ENCODE assay signal across 7 mouse cellular contexts in the genomic region with DNA sequence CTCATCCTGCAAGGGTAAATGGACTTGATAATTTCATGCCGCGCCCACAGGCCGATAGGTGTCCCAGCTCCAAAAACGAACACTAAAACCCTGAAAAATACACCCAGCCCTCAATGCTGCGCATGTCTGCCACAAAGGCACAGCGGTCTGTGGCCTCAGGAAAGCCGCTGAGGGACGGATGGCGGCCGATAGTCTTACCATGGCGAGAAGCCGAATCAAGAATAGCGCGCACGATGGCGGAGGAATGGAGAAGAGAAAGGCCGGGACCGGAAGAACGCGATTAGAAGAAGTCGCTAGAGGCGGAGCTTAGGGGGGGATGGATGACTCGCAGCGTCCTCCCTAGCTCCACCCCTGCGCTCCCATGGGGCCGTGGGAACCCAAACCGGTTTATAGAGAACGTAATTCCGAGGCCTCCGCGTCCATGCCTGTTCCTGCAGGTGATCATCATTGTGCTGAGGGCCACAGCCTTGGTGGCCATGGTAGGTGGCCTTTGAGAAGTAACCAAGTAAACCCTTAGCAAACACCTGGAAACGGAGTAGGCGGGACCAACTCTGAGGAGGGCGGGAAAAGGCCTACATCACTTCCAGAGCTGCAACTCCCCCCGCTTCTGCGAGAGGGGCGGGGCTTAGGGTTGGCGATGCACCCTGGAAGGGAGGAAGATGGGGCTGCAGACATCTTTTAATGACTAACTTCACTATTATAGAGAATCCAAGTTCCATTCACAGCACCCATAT. TPM values are rescaled to one million over a fixed set of nuclear protein-coding genes. Genes with fewer than 3 reads are reported as not detected.
DNase-seq lines count a peak whose midpoint lies in the region; ATAC-seq and TF ChIP-seq lines count a peak whose summit lies in the region.

A gene (minus strand): TSS at position 476 of the 734 bp plus-strand sequence.

- H3K9me3 ChIP-seq in intestine, postnatal 0 days (ENCODE audit: control insufficient read depth), result no peaks in the 10 kb centered on the region
- H3K9me3 ChIP-seq in midbrain, embryonic 12.5 days, result no peaks in the 10 kb centered on the region

- intact Hi-C loops in left cerebral cortex, postnatal 4 days (cut with DNase I), result loop anchor here (10.0 kb wide), 1 partner anchor 460 kb away; no protein-coding TSS in a partner anchor

- no peaks in the 10 kb centered on the region for H3K36me3 ChIP-seq in intestine, postnatal 0 days (ENCODE audit: control insufficient read depth, insufficient read depth)
- H3K36me3 ChIP-seq in midbrain, embryonic 12.5 days, result peaks cover 12% of the 10 kb centered on the region
- peaks cover 13% of the 10 kb centered on the region for H3K36me3 ChIP-seq in small intestine, adult 2 months (ENCODE audit: control insufficient read depth, insufficient read depth, low read length)

- WGBS in intestine, postnatal 0 days, result 18% methylated on average over 38 of the region's 38 CpGs
- 15% methylated on average over 38 of the region's 38 CpGs for WGBS in midbrain, embryonic 12.5 days
- 5% methylated on average over 35 of the region's 38 CpGs for WGBS in small intestine, adult 2 months

- peak; percentile 27; the same call in 1 of the 2 replicates for TF ChIP-seq CTCF in intestine, postnatal 0 days (IDR thresholded peaks at IDR 0.05; ENCODE audit: low read depth)
- peak; percentile 20; the same call in 1 of the 2 replicates for TF ChIP-seq CTCF in small intestine, adult 2 months (IDR thresholded peaks at IDR 0.05; ENCODE audit: extremely low read depth, insufficient read length, insufficient replicate concordance, low read depth, low read length)

- peak within 1 kb of the TSS; percentile 61 for H3K4me2 ChIP-seq in intestine, postnatal 0 days (replicated peaks; ENCODE audit: low read depth)
- peak within 1 kb of the TSS; percentile 67 for H3K4me2 ChIP-seq in midbrain, embryonic 12.5 days (replicated peaks)

- ATAC-seq in intestine, postnatal 0 days, result peak; percentile 95
- peak; percentile 96 for ATAC-seq in midbrain, embryonic 12.5 days (ENCODE audit: low FRiP score, low read depth)

- no peaks in the 10 kb centered on the region for H3K27me3 ChIP-seq in intestine, postnatal 0 days (replicated peaks; ENCODE audit: control insufficient read depth, insufficient read depth, low read length)
- no peaks in the 10 kb centered on the region for H3K27me3 ChIP-seq in midbrain, embryonic 12.5 days
- no peaks in the 10 kb centered on the region for H3K27me3 ChIP-seq in small intestine, adult 2 months (ENCODE audit: control insufficient read depth, insufficient read depth, low read length)

- peak; percentile 88 for DNase-seq in adrenal gland, adult 8-10 months
- DNase-seq in embryo, embryonic 9.5 days (ENCODE audit: extremely low spot score), result peak; percentile 84
- peak; percentile 55 to 81 for DNase-seq in gastrocnemius, postnatal 4 days (ENCODE audit: low spot score in 2 of 2)
- peak; percentile 88 for DNase-seq in left cerebral cortex, postnatal 4 days

- peak within 1 kb of the TSS; percentile 53 for H3K4me3 ChIP-seq in intestine, postnatal 0 days (ENCODE audit: low read depth, low read length)
- H3K4me3 ChIP-seq in midbrain, embryonic 12.5 days, result peak within 1 kb of the TSS; percentile 55
- peak within 1 kb of the TSS; percentile 73 for H3K4me3 ChIP-seq in small intestine, adult 2 months (ENCODE audit: low read depth, low read length)

- no peaks in the 10 kb centered on the region for H3K4me1 ChIP-seq in intestine, postnatal 0 days (replicated peaks; ENCODE audit: control insufficient read depth, insufficient read depth, low read length)
- peaks cover 4% of the 10 kb centered on the region for H3K4me1 ChIP-seq in midbrain, embryonic 12.5 days
- no peaks in the 10 kb centered on the region for H3K4me1 ChIP-seq in small intestine, adult 2 months (ENCODE audit: control insufficient read depth, insufficient read depth, insufficient read length, low read length)

- H3K27ac ChIP-seq in intestine, postnatal 0 days (ENCODE audit: low read depth, low read length), result peak within 1 kb of the TSS; percentile 55; the same call in 1 of the 2 replicates
- H3K27ac ChIP-seq in midbrain, embryonic 12.5 days (replicated peaks), result peak within 1 kb of the TSS; percentile 83
- H3K27ac ChIP-seq in small intestine, adult 2 months (ENCODE audit: insufficient read depth, low read depth, low read length), result peak within 1 kb of the TSS; percentile 92

- peak; percentile 50 for TF ChIP-seq POLR2A in small intestine, adult 2 months (IDR thresholded peaks at IDR 0.05; ENCODE audit: low read depth, low read length)

- peak within 1 kb of the TSS; percentile 38 for H3K9ac ChIP-seq in intestine, postnatal 0 days (ENCODE audit: low read depth, low read length)
- peak within 1 kb of the TSS; percentile 69 for H3K9ac ChIP-seq in midbrain, embryonic 12.5 days (replicated peaks)

RNA-seq across cellular contexts. Expression of the gene that starts here (rescaled TPM):
- total RNA-seq in adrenal gland, adult 8-10 months (2022), result 100 to 1,000 TPM; 509 to 573 (median 523) TPM
- total RNA-seq in gastrocnemius, postnatal 4 days (2021), result 100 to 1,000 TPM; 697 to 727 TPM
- polyA plus RNA-seq in intestine, postnatal 0 days (2015; fragmentation: Nextera tagmentation; extraction: Ambion mirVana), result 425 and 450 TPM in 2 replicates
- 100 to 1,000 TPM; 500 to 550 TPM for total RNA-seq in left cerebral cortex, postnatal 4 days (2021)
- polyA plus RNA-seq in midbrain, embryonic 12.5 days (2016; fragmentation: Nextera tagmentation; extraction: Ambion mirVana), result 412 and 427 TPM in 2 replicates
- polyA plus RNA-seq in small intestine, adult 2 months (2012; rRNA removed), result 2.5 and 4.4 TPM in 2 replicates

Comparison
In these comparisons a context has a peak if more than half of its experiments do, and no peak if none do; other contexts are left out.
1. Peak in every context shown above with its lines: DNase-seq, ATAC-seq, H3K4me3 ChIP-seq and H3K27ac ChIP-seq.
2. RNA of the gene that starts here (polyA plus RNA-seq): 425 to 450 TPM in intestine, postnatal 0 days and 412 to 427 TPM in midbrain, embryonic 12.5 days; 2.5 to 4.4 TPM in small intestine, adult 2 months; every median in the first group is over 10 times any median in the second.